Mouse (Mus musculus) liver, embryonic 14 days (tissue): ENCODE data around the gene Btaf1. TPM values are rescaled to one million over a fixed set of nuclear protein-coding genes. Genes with fewer than 3 reads are reported as not detected.

Experiments used
- polyA plus RNA-seq: library from polyadenylated mRNA; depleted of rRNA; stranded (reverse); fragments of >200 nt; gene quantifications from 2 replicates; pipeline ENCODE4 v1.2.3, GENCODE M21; 2012; rRNA removed

Gene Btaf1
- 8.1 and 10.3 TPM in 2 replicates for polyA plus RNA-seq

DNA sequence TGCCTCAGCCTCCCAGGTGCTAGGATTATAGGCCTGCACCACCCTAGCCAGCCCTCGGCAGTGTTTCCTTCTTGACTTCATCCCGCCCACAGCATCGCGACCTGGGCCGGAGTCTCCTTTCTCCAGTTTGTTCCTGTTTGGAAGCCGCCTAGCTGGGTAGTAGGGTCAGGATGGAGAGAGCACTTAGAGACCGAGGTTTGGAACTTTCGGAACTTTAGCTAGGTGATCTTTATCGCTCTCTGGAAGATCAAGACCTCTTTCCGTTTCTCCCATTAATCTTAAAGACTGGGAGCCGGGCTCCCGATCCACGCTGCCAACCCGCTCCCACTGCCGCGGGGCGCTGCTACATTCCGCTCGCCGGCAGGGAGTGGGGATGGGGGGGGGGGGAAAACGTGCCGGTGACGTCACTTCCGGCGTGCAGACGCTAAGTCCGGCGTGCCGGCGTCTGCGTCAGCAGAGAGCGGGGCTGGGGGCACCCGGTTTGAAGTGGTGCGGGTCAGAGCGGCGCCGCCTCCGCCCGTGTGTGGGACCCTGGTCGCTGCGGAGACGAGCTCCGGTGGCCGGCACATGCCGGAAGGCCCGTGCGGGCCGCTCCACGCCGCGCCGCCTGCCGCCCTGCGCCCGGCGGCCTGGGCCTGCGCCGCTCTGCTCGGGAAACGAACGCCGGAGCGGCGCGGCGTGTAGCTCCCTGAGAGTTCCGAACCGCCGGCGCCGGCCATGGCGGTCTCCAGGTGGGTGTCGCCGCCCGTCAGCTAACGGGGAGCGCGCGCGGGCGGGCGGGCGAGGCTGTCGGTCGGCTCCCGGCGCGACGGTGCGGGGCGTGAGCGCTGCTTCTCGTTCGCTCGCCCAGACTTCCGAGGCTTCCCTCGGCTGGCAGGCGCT, at the start of gene Btaf1:
TSS of gene Btaf1 (plus strand) at position 409 of the 882 bp plus-strand sequence.

DNA sequence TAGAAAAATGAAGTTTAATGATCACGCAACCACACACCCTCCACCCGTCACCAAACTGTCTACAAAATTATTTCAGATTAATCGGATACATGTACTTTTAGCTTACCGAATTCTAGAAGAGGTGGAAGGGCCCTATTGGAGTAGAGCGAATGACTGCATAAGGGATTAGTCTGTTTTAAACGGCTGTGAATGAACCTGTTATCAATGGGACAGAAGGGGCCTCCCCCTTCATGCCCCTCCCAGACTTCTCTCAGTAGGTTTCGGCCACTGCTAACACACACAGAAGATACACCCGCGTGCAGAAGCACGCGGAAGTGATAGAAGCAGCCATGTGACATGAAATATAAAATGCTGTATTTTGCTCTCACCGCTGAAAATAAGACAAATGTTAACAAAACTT, 6.4 kb upstream of the Btaf1 start, which contains the start of gene Fgfbp3:
TSS of gene Fgfbp3 (minus strand) at position 150 of the 400 bp plus-strand sequence.

Other genes with a start within 250 kb of the Btaf1 start
- gene Ppp1r3c, start 189.4 kb upstream of the Btaf1 start, polyA plus RNA-seq, result 0.68 and 0.73 TPM in 2 replicates
- 19.0 and 22.5 TPM in 2 replicates for gene Tnks2, start 91.8 kb upstream of the Btaf1 start, polyA plus RNA-seq
- gene Fgfbp3, start 6.5 kb upstream of the Btaf1 start, polyA plus RNA-seq, result 1.2 TPM in 2 replicates